Mouse (Mus musculus): ENCODE measurements around the gene Eml1.
"Not testable (repeated sequence)": the region's sequence is repeated elsewhere in the genome, so short reads cannot be mapped to it uniquely, and the experiment has no call there.

Gene Eml1

DNA sequence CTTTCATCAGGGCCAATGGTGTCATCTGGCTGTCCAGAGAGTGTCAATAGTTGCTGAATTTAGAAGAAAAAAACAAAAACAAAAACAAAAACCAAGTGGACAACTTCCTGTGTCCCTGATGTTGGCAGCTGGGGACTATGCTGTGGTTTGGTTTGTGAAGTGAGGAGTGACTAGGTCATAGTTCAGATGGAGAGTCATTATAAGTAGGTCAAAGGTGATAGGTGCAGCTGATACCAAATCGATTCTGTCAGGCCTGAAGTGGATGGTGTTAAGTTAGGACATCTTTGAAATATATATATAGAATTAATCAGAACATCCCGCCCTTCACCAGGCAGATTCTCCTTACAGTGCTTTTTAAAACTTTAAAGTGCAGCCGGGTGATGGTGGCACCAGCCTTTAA is 103.7 kb downstream of the Eml1 start:
- DNase-seq (ENCODE audit: low spot score), result no peak

DNA sequence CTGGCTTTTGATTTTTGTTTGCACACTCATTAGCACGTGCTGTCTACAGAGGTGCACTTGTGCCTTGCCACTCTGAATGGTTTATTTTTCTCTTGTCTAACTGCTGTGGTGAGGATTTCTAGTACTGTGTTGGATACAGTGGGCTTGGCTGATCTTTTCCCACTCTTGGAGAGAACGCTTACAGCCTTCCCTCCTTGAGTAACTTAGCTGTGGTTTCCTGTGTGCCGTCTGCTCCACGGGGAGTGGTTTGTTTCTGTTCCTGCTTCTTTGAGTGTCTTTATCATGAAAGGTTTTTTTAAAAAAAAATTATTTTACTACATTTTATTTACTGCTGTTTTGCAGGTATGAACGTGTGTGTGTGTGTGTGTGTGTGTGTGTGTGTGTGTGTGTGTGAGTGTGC is 108.0 kb downstream of the Eml1 start:
- DNase-seq (ENCODE audit: low spot score), result no peak

DNA sequence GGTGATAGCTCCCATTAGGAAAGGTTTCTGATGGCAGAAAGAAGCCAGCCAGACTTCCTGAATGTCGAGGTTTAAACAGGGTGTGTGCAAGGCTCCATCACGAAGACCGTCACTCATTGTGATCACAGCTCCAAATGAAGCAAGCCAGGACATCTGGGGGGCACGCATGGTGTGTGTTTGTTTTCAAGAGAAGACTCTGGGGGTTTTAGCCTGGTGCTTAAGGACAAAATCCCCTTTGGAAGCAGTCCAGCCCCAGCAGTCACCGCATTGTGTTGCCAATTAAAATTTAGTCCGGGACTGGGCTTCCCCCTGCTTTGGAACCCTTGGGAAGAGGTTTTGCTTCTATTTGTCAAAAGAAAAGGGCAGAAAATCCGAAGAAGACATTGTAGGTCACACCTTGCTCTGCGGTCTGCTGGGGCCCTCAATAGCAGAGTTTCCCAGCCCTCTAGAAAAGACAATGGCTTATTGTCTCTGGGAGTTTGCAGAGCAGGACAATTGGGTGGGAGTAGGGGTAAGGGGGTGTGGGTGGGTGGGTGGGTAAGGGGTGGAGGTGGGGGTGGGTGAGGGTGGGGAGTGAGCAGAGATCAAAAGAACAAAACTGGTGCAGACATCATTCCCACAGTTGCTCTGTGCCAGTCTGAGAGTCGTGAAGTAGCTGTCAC is 110.1 kb downstream of the Eml1 start:
- DNase-seq (ENCODE audit: low spot score), result no peak

DNA sequence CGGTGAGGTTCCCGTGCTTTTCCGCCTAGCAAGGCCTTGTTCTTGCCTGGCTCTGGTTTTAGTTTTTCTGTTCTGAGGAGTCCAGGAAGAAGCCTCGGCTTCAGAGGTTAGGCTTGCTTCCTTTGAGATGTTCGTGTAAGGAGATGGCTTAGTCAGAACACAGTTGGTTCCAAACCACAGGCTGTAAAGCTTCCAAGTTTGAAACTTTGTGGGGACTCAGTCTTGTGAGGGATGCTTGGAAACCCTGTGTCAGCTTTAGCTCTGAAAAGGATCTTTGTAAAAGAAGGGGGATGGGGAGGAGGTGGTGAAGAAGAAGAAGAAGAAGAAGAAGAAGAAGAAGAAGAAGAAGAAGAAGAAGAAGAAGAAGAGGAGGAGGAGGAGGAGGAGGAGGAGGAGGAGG is 118.3 kb downstream of the Eml1 start:
- no peak for DNase-seq (ENCODE audit: low spot score)

DNA sequence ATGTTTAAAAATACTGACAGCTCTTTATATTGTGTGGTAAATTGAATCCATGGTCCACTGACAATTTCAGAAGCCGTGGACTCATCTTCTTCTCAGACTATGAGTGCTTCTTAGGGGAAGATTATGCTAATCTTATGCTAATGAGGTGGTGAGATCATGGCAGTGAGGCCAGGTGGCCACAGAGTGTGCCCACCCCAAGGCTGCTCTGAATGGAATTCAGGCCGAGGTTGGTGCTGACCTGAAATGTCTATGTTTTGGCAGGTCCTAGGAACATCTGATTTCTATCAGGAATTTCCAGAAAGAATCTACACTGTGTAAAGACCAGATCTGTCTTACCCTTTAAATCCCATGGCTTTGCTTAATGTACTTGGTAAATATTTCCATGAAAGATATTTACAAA is 119.0 kb downstream of the Eml1 start:
- DNase-seq (ENCODE audit: low spot score), result no peak

DNA sequence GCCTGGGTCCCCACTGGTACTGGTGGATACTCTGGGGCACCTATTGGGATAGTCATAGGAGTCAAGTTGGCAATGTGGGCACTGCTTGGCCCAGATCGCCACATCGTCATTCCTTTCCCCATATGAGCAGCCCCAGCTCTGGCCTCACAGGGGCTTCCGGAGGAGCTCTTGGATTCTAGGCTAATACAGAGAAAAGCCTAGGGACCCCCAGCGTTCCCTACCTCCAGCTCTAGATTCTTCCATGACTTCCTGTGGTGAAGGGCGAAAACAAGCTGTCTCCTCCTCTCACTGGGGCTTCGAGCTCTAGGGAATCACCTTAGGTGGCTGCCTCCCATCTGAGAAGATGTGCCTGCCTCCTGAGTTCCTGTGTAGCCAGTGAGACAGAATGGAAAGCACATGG is 119.6 kb downstream of the Eml1 start:
- no peak for DNase-seq (ENCODE audit: low spot score)

DNA sequence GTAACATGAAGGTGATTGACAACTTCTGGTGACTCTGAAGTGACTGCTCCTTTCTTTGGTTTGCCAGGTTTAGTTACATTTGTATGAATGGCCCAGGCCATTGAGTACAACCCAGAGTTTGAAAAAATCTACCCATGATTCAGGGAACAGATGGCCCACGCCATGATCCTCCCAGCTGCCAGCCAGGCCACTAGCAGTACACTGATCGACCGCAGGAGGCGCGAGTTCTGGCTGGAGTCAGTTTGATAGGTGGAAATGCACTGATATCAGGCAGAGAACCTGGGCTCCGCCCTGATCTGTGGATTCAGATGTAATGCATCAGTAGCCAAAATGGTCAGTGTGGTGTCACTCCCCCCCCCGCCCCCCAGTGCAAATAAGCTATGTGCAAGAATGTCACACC is 120.2 kb downstream of the Eml1 start:
- DNase-seq (ENCODE audit: low spot score), result peak; percentile 52

DNA sequence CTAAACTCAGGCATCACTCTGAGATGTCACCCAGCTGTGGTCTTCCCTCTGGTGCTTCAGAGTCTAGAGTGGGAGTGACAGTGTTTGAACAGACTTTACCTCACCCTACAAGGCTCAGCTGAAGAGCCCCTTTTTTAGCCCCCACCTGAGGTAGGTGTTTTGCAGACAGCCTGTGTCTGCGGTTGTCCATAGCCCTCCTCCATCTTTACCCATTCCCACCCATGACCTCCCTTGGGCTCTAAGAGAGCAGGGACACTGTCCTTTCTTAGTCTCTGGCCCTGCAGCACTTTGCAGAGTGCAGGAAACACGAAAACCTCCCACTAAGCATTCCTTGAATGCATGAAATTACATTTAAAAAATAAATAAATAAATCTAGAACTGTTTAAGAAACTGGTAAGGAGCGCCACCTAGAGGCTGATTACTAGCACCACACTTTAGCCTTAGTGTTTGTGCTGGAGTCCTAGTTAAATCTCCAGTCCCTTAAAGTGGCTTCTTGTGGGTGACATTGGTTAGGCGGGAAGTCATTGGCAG is 123.3 kb downstream of the Eml1 start:
- DNase-seq (ENCODE audit: low spot score), result peak; percentile 84

DNA sequence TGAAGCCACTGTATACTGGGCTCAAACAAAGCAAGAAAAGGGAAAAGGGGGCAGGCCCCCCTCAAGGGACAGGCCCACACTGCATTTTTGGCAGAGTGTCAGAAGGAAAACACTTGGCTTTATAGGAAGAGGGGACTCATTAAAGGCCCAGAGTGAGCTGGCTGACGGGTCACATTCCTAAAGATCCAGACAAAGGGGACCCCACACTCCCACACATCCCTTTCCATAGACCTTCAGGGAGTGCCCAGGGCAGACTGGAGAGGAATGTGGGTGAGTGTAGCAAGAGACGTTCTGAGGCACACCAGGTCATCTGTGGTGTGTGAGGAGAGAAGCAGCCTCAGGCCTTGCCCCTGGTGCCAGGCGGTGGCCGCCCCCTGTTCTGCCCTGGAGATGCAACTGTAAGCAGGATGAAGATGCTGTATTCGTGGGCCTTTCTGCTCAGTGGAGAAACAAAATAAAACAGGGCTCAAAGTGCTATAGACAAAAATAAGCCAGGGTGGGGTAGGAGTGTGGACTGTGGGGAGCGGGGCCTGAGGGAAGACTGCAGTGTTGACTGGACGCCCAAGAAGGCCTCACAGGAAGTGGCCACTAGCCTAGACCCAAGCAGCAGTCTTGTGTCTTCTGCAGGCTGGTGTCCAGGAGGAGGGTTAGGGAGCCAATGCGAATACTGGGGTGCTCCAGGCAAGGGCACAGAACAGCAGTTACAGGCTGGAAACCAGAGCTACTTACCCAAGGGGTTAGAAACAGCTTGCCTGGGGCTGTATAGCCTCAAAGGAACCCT is 124.9 kb downstream of the Eml1 start:
- DNase-seq (ENCODE audit: low spot score), result no peak

DNA sequence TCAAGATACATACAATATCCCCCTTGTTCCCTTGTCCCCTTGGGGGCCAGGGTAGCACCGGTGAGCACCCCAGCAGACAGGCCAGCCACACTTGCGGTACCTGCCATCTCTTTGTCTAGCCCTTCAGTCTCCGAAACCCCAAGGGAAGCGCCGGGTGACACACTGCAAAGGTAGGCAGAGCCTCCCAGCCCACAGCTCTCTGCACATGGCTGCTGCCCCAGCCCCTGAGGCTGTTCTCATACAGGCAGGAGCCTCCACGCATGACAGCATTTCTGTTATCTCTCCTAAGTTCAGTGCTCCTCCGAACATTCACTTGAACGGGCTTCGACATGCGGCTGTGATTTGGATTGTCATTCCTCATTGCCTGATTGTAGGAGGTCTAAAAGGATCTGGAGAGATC is 132.3 kb downstream of the Eml1 start:
- no peak for DNase-seq (ENCODE audit: low spot score)

DNA sequence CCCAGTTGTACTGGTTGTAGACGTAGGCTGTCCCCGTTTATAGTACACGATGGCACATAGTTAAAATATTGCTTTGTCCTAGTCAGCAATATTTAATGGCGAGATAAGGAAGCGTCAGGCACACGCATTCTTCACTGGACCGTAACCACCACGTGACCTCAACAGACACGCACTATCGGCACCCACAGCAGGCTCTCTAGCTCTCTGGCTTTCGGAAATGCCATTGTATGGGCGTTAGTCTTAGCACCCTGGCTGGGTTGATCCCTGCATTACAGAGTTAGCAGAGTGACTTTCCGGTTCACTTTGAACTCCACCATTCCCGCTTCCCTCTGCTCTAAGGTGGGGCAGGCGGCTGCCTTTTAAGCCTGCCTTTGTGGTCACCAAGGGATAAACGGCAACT is 132.8 kb downstream of the Eml1 start:
- no peak for DNase-seq (ENCODE audit: low spot score)

DNA sequence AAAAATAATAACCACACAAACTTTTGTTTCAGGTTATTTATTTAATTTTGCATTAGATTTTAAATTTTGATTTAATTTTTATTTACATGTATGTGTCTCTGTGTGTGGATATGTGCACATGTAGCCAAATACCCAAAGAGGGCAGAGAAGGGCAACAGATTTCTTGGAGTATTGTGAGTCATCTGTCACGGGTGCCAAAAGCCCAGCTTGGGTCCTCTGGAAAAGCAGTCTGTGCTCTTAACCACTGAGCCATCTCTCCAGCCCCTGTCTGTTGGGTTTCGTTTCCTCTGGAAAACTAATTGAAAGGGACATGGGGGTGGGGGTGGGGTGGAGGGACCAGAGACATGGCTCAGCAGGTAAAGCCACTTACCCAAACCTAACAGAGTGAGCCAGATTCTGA is 135.1 kb downstream of the Eml1 start:
- no peak for DNase-seq (ENCODE audit: low spot score)

DNA sequence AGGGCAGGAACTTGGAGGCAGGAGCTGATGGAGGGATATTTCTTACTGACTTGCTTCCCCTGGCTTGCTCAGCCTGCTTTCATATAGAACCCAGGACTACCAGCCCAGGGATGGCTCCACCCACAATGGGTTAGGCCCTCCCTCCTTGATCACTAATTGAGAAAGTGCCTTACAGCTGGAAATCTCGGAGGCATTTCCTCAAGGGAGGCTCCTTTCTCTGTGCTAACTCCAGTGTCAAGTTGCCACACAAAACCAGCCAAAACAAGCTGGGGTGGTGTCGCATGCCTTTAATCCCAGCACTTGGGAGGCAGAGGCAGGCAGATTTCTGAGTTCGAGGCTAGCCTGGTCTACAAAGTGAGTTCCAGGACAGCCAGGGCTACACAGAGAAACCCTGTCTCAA is 136.3 kb downstream of the Eml1 start:
- not testable (repeated sequence) for DNase-seq (ENCODE audit: low spot score)

DNA sequence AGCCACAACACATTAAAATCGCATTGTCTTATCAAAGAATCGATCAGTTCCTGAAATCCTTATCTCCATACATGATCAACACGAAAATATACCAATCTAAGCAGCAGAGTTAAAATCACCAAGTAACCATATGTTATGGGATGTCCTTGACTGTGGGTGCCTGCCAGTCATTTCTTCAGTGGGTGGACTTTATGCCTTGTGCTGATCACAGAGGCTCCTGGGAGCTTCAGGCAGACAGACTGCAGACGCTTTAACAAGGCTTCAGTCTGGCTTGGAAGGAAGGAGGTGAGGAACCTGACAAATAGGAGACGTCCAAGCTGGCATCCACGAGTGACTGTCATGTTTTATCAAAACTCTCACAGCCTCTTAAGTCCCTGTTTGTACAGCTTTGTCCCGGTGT is 139.8 kb downstream of the Eml1 start:
- no peak for DNase-seq (ENCODE audit: low spot score)

DNA sequence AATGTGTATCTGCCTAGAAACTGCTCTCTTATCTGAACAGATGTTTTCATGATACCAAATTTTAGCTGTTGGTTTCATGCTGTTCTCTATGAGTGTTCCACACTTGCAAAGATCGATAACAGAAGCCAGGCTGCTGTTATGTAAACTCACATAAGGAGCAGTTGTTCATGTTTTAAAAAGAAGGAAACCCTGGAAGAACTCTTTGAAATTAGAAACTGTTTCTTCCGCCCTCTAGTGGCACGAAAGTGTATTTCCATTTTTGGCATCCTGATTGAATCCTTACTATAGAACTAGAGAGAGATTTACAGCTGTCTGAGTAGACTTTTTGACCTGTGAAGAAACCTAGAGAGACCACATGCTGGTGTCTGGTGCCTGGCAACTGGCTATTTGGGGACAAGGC is 140.3 kb downstream of the Eml1 start:
- peak; percentile 83 for DNase-seq (ENCODE audit: low spot score)

DNA sequence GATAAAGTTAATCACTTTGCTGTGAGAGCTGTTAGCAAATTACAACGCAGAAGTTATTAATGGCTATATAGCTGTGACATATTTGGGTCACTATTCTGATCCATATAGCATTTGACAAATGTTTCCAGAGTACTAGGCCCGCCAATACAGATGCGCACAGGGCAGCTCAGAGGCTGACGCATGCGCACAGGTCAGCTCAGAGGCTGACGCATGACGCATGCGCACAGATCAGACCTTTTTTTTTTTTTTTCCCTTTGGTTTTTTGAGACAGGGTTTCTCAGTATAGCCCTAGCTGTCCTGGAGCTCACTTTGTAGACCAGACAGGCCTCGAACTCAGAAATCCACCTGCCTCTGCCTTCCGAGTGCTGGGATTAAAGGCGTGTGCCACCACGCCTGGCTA is 144.7 kb downstream of the Eml1 start:
- no peak for DNase-seq (ENCODE audit: low spot score)

DNA sequence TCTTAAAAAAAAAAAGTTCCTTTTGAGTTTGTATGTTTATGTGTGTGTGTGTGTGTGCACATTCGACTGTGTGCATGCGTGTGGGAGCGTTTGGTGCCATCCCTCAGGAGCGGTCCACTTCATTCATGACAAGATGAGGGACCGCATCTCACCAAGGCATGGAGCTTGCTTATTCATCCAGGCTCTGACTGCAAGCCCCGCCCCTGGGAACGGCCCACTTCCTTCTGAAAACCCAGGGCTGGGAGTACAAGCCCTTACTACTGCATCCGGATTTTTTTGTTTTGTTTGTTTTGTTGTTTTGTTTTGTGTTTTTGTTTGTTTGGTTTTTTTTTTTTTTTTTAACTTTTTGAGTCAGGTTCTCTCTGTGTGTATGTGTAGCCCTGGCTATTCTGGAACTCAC is 148.6 kb downstream of the Eml1 start:
- no peak for DNase-seq (ENCODE audit: low spot score)

DNA sequence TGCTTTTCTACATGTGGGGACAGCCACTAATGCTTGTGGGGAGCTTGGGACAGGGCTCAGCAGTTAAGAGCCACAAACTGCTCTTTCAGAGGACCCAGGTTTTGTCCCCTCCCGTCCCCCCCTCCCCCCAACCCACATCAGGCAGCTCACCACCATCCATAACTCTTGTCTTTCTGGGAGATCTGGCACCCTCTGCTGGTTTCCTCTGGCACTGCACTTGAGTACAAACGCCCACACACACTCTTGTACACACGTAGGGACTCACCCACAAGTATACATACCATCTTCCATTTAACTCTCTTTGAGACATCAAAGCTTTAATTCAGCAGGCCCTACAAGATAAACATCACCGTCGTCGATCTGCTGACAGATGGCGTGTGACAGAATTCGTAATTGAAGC is 158.5 kb downstream of the Eml1 start:
- peak; percentile 83 for DNase-seq (ENCODE audit: low spot score)

DNA sequence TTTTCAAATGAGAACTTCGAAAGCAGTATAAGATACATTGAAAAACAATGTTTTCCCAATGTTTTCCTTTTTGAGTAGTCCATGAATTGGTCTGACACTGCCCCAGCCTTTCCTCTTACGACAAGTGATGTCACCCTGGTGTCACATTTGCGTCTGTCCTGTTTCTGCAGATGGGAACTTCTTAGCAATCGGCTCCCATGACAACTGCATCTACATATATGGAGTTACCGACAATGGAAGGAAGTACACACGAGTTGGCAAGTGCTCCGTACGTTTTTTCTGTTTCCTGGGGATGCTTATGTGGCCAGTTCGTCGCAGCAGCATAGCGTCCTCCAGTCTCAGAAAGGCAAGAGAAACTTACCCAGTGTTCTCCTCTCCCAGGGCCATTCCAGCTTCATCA is 163.7 kb downstream of the Eml1 start:
- DNase-seq (ENCODE audit: low spot score), result no peak

DNA sequence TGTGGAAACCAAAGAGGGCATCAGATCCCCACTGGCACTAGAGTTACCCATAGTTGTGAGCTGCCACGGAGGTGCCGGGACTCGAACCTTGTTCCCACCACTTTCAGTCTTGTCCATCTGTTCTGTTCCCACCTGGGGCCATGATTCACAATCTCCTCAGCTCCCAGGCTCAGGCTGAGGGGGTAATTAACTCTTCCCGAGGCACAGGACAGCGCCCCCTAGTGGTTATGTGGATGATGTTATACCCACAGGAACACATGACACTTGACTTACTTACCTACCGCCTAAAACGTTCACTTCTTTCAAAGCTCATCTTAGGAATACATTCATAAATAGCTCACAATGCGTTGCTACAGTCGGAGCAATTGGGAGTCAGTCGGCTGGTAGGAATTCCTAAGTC is 165.7 kb downstream of the Eml1 start:
- peak; percentile 45 for DNase-seq (ENCODE audit: low spot score)

DNA sequence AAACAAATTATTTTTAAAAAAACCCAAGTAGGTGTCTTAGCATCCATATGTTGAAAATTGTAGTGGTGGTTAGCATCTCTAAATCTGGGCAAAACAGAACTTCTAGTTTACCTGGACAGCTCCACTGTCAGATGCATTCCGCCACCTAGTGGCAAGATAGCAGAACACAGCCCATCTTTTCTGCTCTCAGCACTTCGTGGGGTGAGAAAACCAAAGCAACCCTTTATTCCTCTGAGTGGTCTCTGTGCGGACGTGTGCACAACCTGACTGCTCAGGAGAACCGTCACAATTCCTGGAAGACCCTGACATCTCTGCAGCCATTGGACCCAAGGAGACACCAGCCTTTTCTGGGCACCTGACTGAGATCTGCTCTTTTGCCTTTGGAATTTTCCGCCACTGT is 170.3 kb downstream of the Eml1 start:
- peak; percentile 80 for DNase-seq (ENCODE audit: low spot score)

DNA sequence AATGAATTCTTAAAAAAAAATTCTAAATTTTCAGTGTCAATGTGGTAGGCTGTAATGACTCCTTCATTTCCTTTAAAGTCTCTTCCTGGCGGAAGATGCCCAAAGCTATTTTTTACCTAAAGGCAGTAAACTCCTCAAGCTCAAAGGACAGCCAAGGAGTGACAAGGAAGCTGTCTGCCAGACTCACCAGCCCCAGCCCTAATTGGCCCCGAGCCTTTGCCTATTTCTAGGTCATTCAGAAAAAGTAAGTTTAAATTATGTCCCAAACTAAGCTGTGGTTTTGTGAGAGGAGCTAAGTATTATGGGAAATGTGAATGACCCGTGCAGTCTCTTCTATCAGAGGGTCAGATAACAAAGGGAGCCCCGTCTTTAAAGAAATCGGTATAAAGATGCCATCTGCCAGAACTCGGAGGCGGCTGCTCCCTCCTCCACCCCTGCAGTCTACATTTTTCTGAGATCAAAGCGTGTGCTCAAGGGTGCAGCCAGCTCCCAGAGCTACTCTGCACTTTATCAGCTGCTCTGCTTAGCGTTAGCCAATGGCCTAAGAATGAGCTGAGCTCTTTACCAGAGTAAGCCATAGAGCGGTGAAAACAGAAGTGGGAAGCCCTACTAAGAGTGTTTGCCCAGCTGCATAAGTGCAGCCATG is 175.9 kb downstream of the Eml1 start:
- peak; percentile 78 for DNase-seq (ENCODE audit: low spot score)

DNA sequence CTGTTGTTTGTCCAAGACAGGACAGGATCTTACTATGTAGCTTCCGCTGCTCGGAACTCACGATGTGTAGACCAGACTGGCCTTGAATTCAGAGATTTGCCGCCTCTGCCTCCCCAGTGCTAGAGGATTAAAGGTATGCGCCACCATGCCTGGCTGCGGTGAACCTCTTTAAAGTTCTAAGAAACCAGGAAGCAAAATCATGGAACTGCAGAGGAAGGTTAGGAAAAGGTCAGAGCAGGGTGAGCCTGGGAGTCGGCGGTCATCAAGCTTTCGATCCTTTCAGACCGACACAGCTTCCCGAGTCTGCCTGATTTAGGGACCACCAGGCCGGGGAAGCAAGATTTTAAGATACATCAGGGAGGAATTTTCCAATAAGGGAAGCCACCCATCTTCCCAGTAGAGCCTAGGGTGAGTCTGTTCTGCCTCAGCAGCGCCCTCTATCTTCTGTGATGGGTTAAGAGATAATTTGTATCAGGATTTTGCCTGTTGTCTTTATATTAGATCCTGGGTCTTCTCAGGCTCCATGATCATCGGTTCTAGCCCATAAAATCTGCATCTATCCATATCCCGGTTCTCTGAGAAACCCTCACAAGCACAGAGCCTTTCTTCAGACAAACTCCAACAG is 176.6 kb downstream of the Eml1 start:
- DNase-seq (ENCODE audit: low spot score), result peak; percentile 40
